Mouse (Mus musculus): Measurements from ENCODE around the gene Lrr1. TPM values are rescaled to one million over a fixed set of nuclear protein-coding genes. Genes with fewer than 3 reads are reported as not detected.
A peak's percentile ranks its signal among the peaks of the same experiment; 100 is the strongest.

The Lrr1 gene
- total and polyA plus RNA-seq, 3 experiments: 9.2 to 35.0 (median 23.8) TPM

DNA sequence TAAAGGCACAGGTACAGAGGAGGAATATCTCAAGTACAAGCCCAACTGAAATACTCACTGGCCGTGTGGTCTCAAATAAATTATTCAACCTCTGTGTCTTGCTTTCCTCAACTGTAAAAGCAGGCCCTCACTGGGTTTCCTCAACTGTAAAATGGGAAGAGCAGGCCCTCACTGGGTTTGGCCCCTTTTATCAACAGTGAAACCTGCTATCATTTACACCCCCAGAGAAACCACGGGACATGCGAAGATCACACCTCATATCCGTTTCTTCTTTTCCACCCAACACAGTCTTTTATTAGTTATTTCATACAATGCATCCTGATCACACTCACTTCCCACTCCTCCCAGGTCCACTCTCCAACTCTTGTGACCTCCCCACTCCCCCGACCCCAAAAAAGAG is 43.5 kb upstream of the Lrr1 start:
- Histone ChIP-seq H3K9ac (ENCODE audit: insufficient read depth, low read depth) (no peak overlapping the region), H3K79me2 (replicated peaks; ENCODE audit: control insufficient read depth, extremely low read depth, insufficient read depth, poor library complexity, severe bottlenecking) (no peaks in the 10 kb centered on the region), H3K4me2 (ENCODE audit: insufficient read depth, low read depth, poor library complexity, severe bottlenecking) (no peak overlapping the region), H3K36me3 (replicated peaks in 1 of 2; ENCODE audit: control insufficient read depth in 1 of 2, insufficient read depth in 1 of 2, low read length in 1 of 2) (peaks cover 0 to 6% of the 10 kb centered on the region in 2 experiments), H3K27ac (ENCODE audit: insufficient read depth, low read depth) (no peak overlapping the region), H3K4me1 (ENCODE audit: control insufficient read depth in 1 of 2, insufficient read depth in 2 of 2) (peaks cover 0 to 18% of the 10 kb centered on the region in 2 experiments; a peak in 2 of 4 replicates), H3K27me3 (replicated peaks) (no peaks in the 10 kb centered on the region), H3K9me3 (replicated peaks; ENCODE audit: low read length) (no peaks in the 10 kb centered on the region), H3K4me3 (replicated peaks in 1 of 3; ENCODE audit: low read depth in 2 of 3, low read length in 2 of 3, poor library complexity in 1 of 3) (no peak overlapping the region)
- no peak for DNase-seq (ENCODE audit: extremely low read depth)
- no peak for TF ChIP-seq TBP (conservative IDR thresholded peaks at IDR 0.05; ENCODE audit: low read depth, low read length)
- no peak for TF ChIP-seq HCFC1 (IDR thresholded peaks at IDR 0.05; ENCODE audit: low read depth, low read length)
- no peak for TF ChIP-seq EP300 (IDR thresholded peaks at IDR 0.05; ENCODE audit: low read length)
- no peak for TF ChIP-seq CHD1 (IDR thresholded peaks at IDR 0.05; ENCODE audit: low read depth, low read length)
- TF ChIP-seq POLR2AphosphoS2 (IDR thresholded peaks at IDR 0.05; ENCODE audit: low read depth, low read length): no peak
- TF ChIP-seq POLR2A (IDR thresholded peaks at IDR 0.05; ENCODE audit: low read depth, low read length): no peak
- TF ChIP-seq USF2 (conservative IDR thresholded peaks at IDR 0.05; ENCODE audit: low read depth, low read length): no peak
- TF ChIP-seq UBTF (IDR thresholded peaks at IDR 0.05; ENCODE audit: low read depth, low read length): no peak
- TF ChIP-seq RCOR1 (conservative IDR thresholded peaks at IDR 0.05; ENCODE audit: low read depth, low read length): no peak
- no peak for TF ChIP-seq IRF4 (IDR thresholded peaks at IDR 0.05; ENCODE audit: low read depth, low read length)
- no peak for TF ChIP-seq NELFE (IDR thresholded peaks at IDR 0.05; ENCODE audit: low read depth, low read length)
- no peak for TF ChIP-seq JUN (IDR thresholded peaks at IDR 0.05; ENCODE audit: insufficient read depth, low read depth, low read length)
- dilution Hi-C loops (cut with MboI; ENCODE audit: extremely low pct_ligation_motif_present, extremely low pct_unique_long_range_greater_than_20kb, low sequenced_read_pairs) (no loop called here), in situ Hi-C loops (cut with MboI; ENCODE audit: low pct_ligation_motif_present, low pct_unique_long_range_greater_than_20kb, low sequenced_read_pairs) (no loop called here)

DNA sequence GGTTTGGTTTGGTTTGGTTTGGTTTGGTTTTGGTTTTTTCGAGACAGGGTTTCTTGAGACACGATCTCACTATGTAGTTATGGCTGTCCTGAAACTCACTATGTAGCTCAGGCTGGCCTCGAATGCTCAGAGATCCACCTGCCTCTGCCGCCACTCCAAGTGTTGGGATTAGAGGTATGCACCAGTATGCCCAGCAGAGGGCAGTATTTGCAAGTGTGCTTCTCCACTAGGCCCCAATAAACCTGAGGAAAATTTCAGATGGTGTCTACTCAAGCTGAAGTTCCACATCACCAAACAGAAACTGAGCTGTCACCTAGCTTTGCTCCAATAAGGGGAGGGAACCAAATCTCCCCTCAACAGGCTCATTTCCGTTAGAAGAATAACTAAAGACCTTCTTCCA is 41.4 kb upstream of the Lrr1 start:
- H3K36me3 ChIP-seq (replicated peaks in 1 of 2; ENCODE audit: control insufficient read depth in 1 of 2, insufficient read depth in 1 of 2, low read length in 1 of 2): peaks cover 0 to 3% of the 10 kb centered on the region in 2 experiments
- H3K9me3 ChIP-seq (replicated peaks; ENCODE audit: low read length): no peaks in the 10 kb centered on the region
- DNase-seq (ENCODE audit: extremely low read depth): peak; percentile 81
- H3K27me3 ChIP-seq (replicated peaks): no peaks in the 10 kb centered on the region
- dilution Hi-C loops (cut with MboI; ENCODE audit: extremely low pct_ligation_motif_present, extremely low pct_unique_long_range_greater_than_20kb, low sequenced_read_pairs): no loop called here
- in situ Hi-C loops (cut with MboI; ENCODE audit: low pct_ligation_motif_present, low pct_unique_long_range_greater_than_20kb, low sequenced_read_pairs): no loop called here
- no peak overlapping the region for H3K9ac ChIP-seq (ENCODE audit: insufficient read depth, low read depth)
- TF ChIP-seq USF1 (IDR thresholded peaks at IDR 0.05; ENCODE audit: low read depth, low read length) (no peak), MXI1 (IDR thresholded peaks at IDR 0.05; ENCODE audit: low read depth, low read length) (no peak), RAD21 (IDR thresholded peaks at IDR 0.05; ENCODE audit: low read depth, low read length) (peak; percentile 60), ZKSCAN1 (IDR thresholded peaks at IDR 0.05; ENCODE audit: borderline replicate concordance, low read depth, low read length) (no peak), MAZ (IDR thresholded peaks at IDR 0.05; ENCODE audit: low read depth, low read length) (no peak), RCOR1 (conservative IDR thresholded peaks at IDR 0.05; ENCODE audit: low read depth, low read length) (no peak), POLR2AphosphoS2 (IDR thresholded peaks at IDR 0.05; ENCODE audit: low read depth, low read length) (no peak), KAT2A (IDR thresholded peaks at IDR 0.05; ENCODE audit: insufficient replicate concordance, low read length) (no peak), ZMIZ1 (IDR thresholded peaks at IDR 0.05; ENCODE audit: low read depth, low read length) (no peak), MAX (IDR thresholded peaks at IDR 0.05; ENCODE audit: low read length) (0 out of 2 replicates have a peak, but pooled peaks have one; percentile 30), JUND (conservative IDR thresholded peaks at IDR 0.05; ENCODE audit: low read depth, low read length) (peak; percentile 23; the same call in 1 of the 2 replicates), HCFC1 (IDR thresholded peaks at IDR 0.05; ENCODE audit: low read depth, low read length) (0 out of 2 replicates have a peak, but pooled peaks have one; percentile 23), CHD2 (IDR thresholded peaks at IDR 0.05; ENCODE audit: low read length) (no peak), POLR2A (IDR thresholded peaks at IDR 0.05; ENCODE audit: low read depth, low read length) (no peak), UBTF (IDR thresholded peaks at IDR 0.05; ENCODE audit: low read depth, low read length) (no peak), SMC3 (IDR thresholded peaks at IDR 0.05; ENCODE audit: low read depth, low read length) (peak; percentile 46), E2F4 (IDR thresholded peaks at IDR 0.05; ENCODE audit: insufficient replicate concordance, low read depth, low read length) (no peak), CTCF (conservative IDR thresholded peaks at IDR 0.05 in 1 of 2, IDR thresholded peaks at IDR 0.05 in 1 of 2; ENCODE audit: low read depth in 2 of 2, low read length in 2 of 2) (peak; percentile 68 to 77), NELFE (IDR thresholded peaks at IDR 0.05; ENCODE audit: low read depth, low read length) (no peak), ZNF384 (IDR thresholded peaks at IDR 0.05; ENCODE audit: low read depth, low read length) (no peak)
- peaks cover 2 to 12% of the 10 kb centered on the region in 2 experiments; a peak in 2 of 4 replicates for H3K4me1 ChIP-seq (ENCODE audit: control insufficient read depth in 1 of 2, insufficient read depth in 2 of 2)
- no peaks in the 10 kb centered on the region for H3K79me2 ChIP-seq (replicated peaks; ENCODE audit: control insufficient read depth, extremely low read depth, insufficient read depth, poor library complexity, severe bottlenecking)
- H3K4me3 ChIP-seq (replicated peaks in 1 of 3; ENCODE audit: low read depth in 2 of 3, low read length in 2 of 3, poor library complexity in 1 of 3): no peak overlapping the region
- H3K4me2 ChIP-seq (ENCODE audit: insufficient read depth, low read depth, poor library complexity, severe bottlenecking): no peak overlapping the region
- H3K27ac ChIP-seq (ENCODE audit: insufficient read depth, low read depth): no peak overlapping the region

All from CH12.LX (cell line).